Mouse (Mus musculus): ENCODE measurements around the gene Robo3. TPM values are rescaled to one million over a fixed set of nuclear protein-coding genes. Genes with fewer than 3 reads are reported as not detected.

The Robo3 gene
- polyA plus RNA-seq, 1 experiment from 2014 or later = 7.1 TPM

Other genes starting within 250 kb of the Robo3 start
- gene Tmem218, start 225.0 kb downstream of the Robo3 start, polyA plus RNA-seq (2015; fragmentation: Nextera tagmentation; extraction: Ambion mirVana) = 12.6 and 13.0 TPM in 2 replicates
- gene Slc37a2, start 177.5 kb downstream of the Robo3 start, polyA plus RNA-seq (2015; fragmentation: Nextera tagmentation; extraction: Ambion mirVana) = 0.99 and 1.2 TPM in 2 replicates
- 9.5 and 12.6 TPM in 2 replicates for gene Ccdc15, start 84.8 kb downstream of the Robo3 start, polyA plus RNA-seq (2015; fragmentation: Nextera tagmentation; extraction: Ambion mirVana)
- gene Hepacam, start 65.9 kb downstream of the Robo3 start, polyA plus RNA-seq (2015; fragmentation: Nextera tagmentation; extraction: Ambion mirVana) = 0.44 and 0.49 TPM in 2 replicates
- 3.1 and 4.2 TPM in 2 replicates for gene Robo4, start 31.3 kb downstream of the Robo3 start, polyA plus RNA-seq (2015; fragmentation: Nextera tagmentation; extraction: Ambion mirVana)
- gene Msantd2, start 56.1 kb upstream of the Robo3 start, polyA plus RNA-seq (2015; fragmentation: Nextera tagmentation; extraction: Ambion mirVana) = 32.3 and 38.1 TPM in 2 replicates
- 29.7 and 31.5 TPM in 2 replicates for gene Esam, start 94.8 kb upstream of the Robo3 start, polyA plus RNA-seq (2015; fragmentation: Nextera tagmentation; extraction: Ambion mirVana)
- 0.26 and 0.42 TPM in 2 replicates for gene Vsig2, start 106.0 kb upstream of the Robo3 start, polyA plus RNA-seq (2015; fragmentation: Nextera tagmentation; extraction: Ambion mirVana)
- gene Nrgn, start 119.7 kb upstream of the Robo3 start, polyA plus RNA-seq (2015; fragmentation: Nextera tagmentation; extraction: Ambion mirVana) = 2.0 and 4.5 TPM in 2 replicates
- 7.0 and 8.3 TPM in 2 replicates for gene Siae, start 122.5 kb upstream of the Robo3 start, polyA plus RNA-seq (2015; fragmentation: Nextera tagmentation; extraction: Ambion mirVana)
- gene Spa17, start 180.5 kb upstream of the Robo3 start, polyA plus RNA-seq (2015; fragmentation: Nextera tagmentation; extraction: Ambion mirVana) = 13.1 and 15.9 TPM in 2 replicates
- 92.9 and 99.1 TPM in 2 replicates for gene Tbrg1, start 224.1 kb upstream of the Robo3 start, polyA plus RNA-seq (2015; fragmentation: Nextera tagmentation; extraction: Ambion mirVana)
- gene Panx3, start 236.0 kb upstream of the Robo3 start, polyA plus RNA-seq (2015; fragmentation: Nextera tagmentation; extraction: Ambion mirVana) = 0.18 TPM in 1 of 2 replicates, not detected in the other

Measured in forebrain, embryonic 13.5 days (tissue).